Mouse (Mus musculus): ENCODE measurements around the gene Atp11c.

The Atp11c gene

GRCm38 (mm10) chrX:60386852-60387251, 205.6 kb downstream of the Atp11c start:
- CTCF ChIA-PET: no interaction called here

GRCm38 (mm10) chrX:60381711-60382110, 210.8 kb downstream of the Atp11c start:
- CTCF ChIA-PET: interaction anchor here (0.7 kb wide), 2 partner anchors 43 to 68 kb away, joined by 5 to 11 read pairs; no protein-coding TSS in a partner anchor

GRCm38 (mm10) chrX:60380386-60380785, 212.1 kb downstream of the Atp11c start:
- CTCF ChIA-PET: no interaction called here

GRCm38 (mm10) chrX:60348741-60349140, 243.8 kb downstream of the Atp11c start:
- CTCF ChIA-PET: no interaction called here

- CTCF ChIA-PET: no interaction called here
Observed at GRCm38 (mm10) chrX:60345447-60345846, 247.1 kb downstream of the Atp11c start.

GRCm38 (mm10) chrX:60344991-60345390, 247.5 kb downstream of the Atp11c start:
- CTCF ChIA-PET: no interaction called here

- CTCF ChIA-PET: no interaction called here
Observed at GRCm38 (mm10) chrX:60329735-60330134, 262.8 kb downstream of the Atp11c start.

GRCm38 (mm10) chrX:60321321-60321720, 271.2 kb downstream of the Atp11c start:
- CTCF ChIA-PET: no interaction called here

GRCm38 (mm10) chrX:60317661-60318060, 274.8 kb downstream of the Atp11c start:
- CTCF ChIA-PET: no interaction called here

- CTCF ChIA-PET: no interaction called here
Observed at GRCm38 (mm10) chrX:60292335-60292734, 300.2 kb downstream of the Atp11c start.

GRCm38 (mm10) chrX:60255346-60255745, 337.2 kb downstream of the Atp11c start:
- CTCF ChIA-PET: no interaction called here

GRCm38 (mm10) chrX:60187726-60188125, 404.8 kb downstream of the Atp11c start:
- CTCF ChIA-PET: no interaction called here

- CTCF ChIA-PET: interaction anchor here (0.7 kb wide), 1 partner anchor 984 kb away, joined by 3 read pairs; no protein-coding TSS in a partner anchor
Observed at GRCm38 (mm10) chrX:60182611-60183010, 409.9 kb downstream of the Atp11c start.

- CTCF ChIA-PET: no interaction called here
Observed at GRCm38 (mm10) chrX:60178744-60179458, 413.6 kb downstream of the Atp11c start, which contains the start of gene Mcf2. TSS of gene Mcf2 (minus strand) at chrX:60179089.

GRCm38 (mm10) chrX:60178025-60178743, 414.3 kb downstream of the Atp11c start:
- CTCF ChIA-PET: no interaction called here
